Mouse (Mus musculus): ENCODE measurements around the gene Ran.

DNA sequence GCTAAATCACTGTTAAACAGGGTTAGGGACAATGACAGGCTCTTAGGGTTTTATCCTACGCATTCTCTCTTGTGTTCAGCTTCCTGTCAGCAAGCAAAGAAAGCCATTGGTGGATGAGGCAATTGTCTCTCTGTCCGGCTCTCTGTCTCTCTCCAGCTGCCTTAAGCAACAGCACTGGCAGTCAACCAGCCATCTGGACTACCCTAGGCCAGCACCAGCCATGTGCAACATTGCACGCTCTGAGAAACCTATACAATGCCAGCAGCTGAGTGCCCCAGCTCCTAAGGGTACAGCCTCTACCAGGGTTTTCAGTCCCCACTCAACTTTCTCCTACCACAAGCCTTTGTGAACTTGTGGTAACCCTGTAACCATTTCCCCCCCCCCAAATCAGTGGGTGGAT lies 14.5 kb upstream of the Ran start:
- TF ChIP-seq CTCF (IDR thresholded peaks at IDR 0.05) (no peak), POLR2A (IDR thresholded peaks at IDR 0.05; ENCODE audit: insufficient read depth, low read depth, low read length) (no peak)
